Mouse (Mus musculus) mouse trophoblast stem cell (cell line): ENCODE results near the gene 4930579G24Rik.

ENCODE experiments used
- in situ Hi-C, 2 experiments: fragments of 300-500 bp; cut with MseI, MboI; formaldehyde crosslinking; loops; 2 replicates in 1 of 2; 3 replicates in 1 of 2; pipeline ENCODE4 v1.15.1; 2025

4930579G24Rik gene

GRCm38 (mm10) chr3:79628561-79629415, at the start of gene 4930579G24Rik:
4930579G24Rik (plus strand) TSS chr3:79629079.
- in situ Hi-C loops = no loop called here

- in situ Hi-C loops = loop anchor here (10.0 to 25.0 kb wide), 2 partner anchors 368 to 375 kb away; no protein-coding TSS in a partner anchor
These were observed 48.8 kb upstream of the 4930579G24Rik start for GRCm38 (mm10) chr3:79579891-79580575.

GRCm38 (mm10) chr3:79586804-79587203, 42.1 kb upstream of the 4930579G24Rik start:
- in situ Hi-C loops = loop anchor here (10.0 to 25.0 kb wide), 2 partner anchors 375 to 382 kb away; no protein-coding TSS in a partner anchor

GRCm38 (mm10) chr3:79589671-79590070, 39.2 kb upstream of the 4930579G24Rik start:
- in situ Hi-C loops = loop anchor here (10.0 to 25.0 kb wide), 2 partner anchors 377 to 385 kb away; no protein-coding TSS in a partner anchor

GRCm38 (mm10) chr3:79590863-79591792, 37.8 kb upstream of the 4930579G24Rik start, which contains the start of gene Ppid:
Ppid (plus strand) TSS chr3:79591342.
- in situ Hi-C loops = loop anchor here in 1 of 2 experiments (25.0 kb wide), 1 partner anchor 379 kb away; no protein-coding TSS in a partner anchor

- in situ Hi-C loops = loop anchor here in 1 of 2 experiments (25.0 kb wide), 1 partner anchor 380 kb away; no protein-coding TSS in a partner anchor
These were observed 36.9 kb upstream of the 4930579G24Rik start for GRCm38 (mm10) chr3:79591793-79592471.

GRCm38 (mm10) chr3:79595468-79595867, 33.4 kb upstream of the 4930579G24Rik start:
- in situ Hi-C loops = loop anchor here in 1 of 2 experiments (25.0 kb wide), 1 partner anchor 383 kb away; no protein-coding TSS in a partner anchor

GRCm38 (mm10) chr3:79609886-79610285, 19.0 kb upstream of the 4930579G24Rik start:
- in situ Hi-C loops = no loop called here

GRCm38 (mm10) chr3:79627484-79628181, 1.2 kb upstream of the 4930579G24Rik start:
- in situ Hi-C loops = no loop called here

GRCm38 (mm10) chr3:79628182-79628560, 708 bp upstream of the 4930579G24Rik start:
- in situ Hi-C loops = no loop called here

- in situ Hi-C loops = no loop called here
These were observed 494 bp downstream of the 4930579G24Rik start, which contains the start of gene Etfdh for GRCm38 (mm10) chr3:79629416-79629730. Etfdh (minus strand) TSS chr3:79629500.

- in situ Hi-C loops = no loop called here
These were observed 23.2 kb downstream of the 4930579G24Rik start for GRCm38 (mm10) chr3:79652129-79652528.

GRCm38 (mm10) chr3:79656682-79657081, 27.8 kb downstream of the 4930579G24Rik start:
- in situ Hi-C loops = no loop called here

- in situ Hi-C loops = loop anchor here in 1 of 2 experiments (5.0 kb wide), 1 partner anchor 147 kb away; no protein-coding TSS in a partner anchor
These were observed 36.0 kb downstream of the 4930579G24Rik start for GRCm38 (mm10) chr3:79664787-79665408.

GRCm38 (mm10) chr3:79670556-79670955, 41.7 kb downstream of the 4930579G24Rik start:
- in situ Hi-C loops = loop anchor here in 1 of 2 experiments (5.0 kb wide), 1 partner anchor 142 kb away; no protein-coding TSS in a partner anchor

- in situ Hi-C loops = loop anchor here in 1 of 2 experiments (5.0 kb wide), 1 partner anchor 140 kb away; no protein-coding TSS in a partner anchor
These were observed 43.3 kb downstream of the 4930579G24Rik start for GRCm38 (mm10) chr3:79672188-79672587.

GRCm38 (mm10) chr3:79673082-79673481, 44.2 kb downstream of the 4930579G24Rik start:
- in situ Hi-C loops = loop anchor here in 1 of 2 experiments (5.0 kb wide), 1 partner anchor 139 kb away; no protein-coding TSS in a partner anchor

- in situ Hi-C loops = loop anchor here in 1 of 2 experiments (5.0 kb wide), 1 partner anchor 138 kb away; no protein-coding TSS in a partner anchor
These were observed 45.8 kb downstream of the 4930579G24Rik start for GRCm38 (mm10) chr3:79674641-79675040.

- in situ Hi-C loops = no loop called here
These were observed 47.5 kb downstream of the 4930579G24Rik start for GRCm38 (mm10) chr3:79676411-79676810.
